Mouse (Mus musculus): ENCODE measurements at regions not wholly inside any gene's neighbourhood (a gene's known extent, or its start where the extent isn't known, plus 50 kb on each side); places are given as distances from the start of the nearest gene placed in this dataset.

GRCm38 (mm10) chr4:142392924-142393323 lies 153.7 kb upstream of the Kazn start:
- Histone ChIP-seq H3K4me3 (replicated peaks in 1 of 3; ENCODE audit: low read depth in 2 of 3, low read length in 2 of 3, poor library complexity in 1 of 3) (no peak overlapping the region), H3K27ac (ENCODE audit: insufficient read depth, low read depth) (no peak overlapping the region), H3K36me3 (replicated peaks in 1 of 2; ENCODE audit: control insufficient read depth in 1 of 2, insufficient read depth in 1 of 2, low read length in 1 of 2) (no peaks in the 10 kb centered on the region), H3K4me1 (ENCODE audit: control insufficient read depth in 1 of 2, insufficient read depth in 2 of 2) (no peaks in the 10 kb centered on the region), H3K79me2 (replicated peaks; ENCODE audit: control insufficient read depth, extremely low read depth, insufficient read depth, poor library complexity, severe bottlenecking) (no peaks in the 10 kb centered on the region), H3K4me2 (ENCODE audit: insufficient read depth, low read depth, poor library complexity, severe bottlenecking) (no peak overlapping the region), H3K9ac (ENCODE audit: insufficient read depth, low read depth) (no peak overlapping the region), H3K27me3 (replicated peaks) (no peaks in the 10 kb centered on the region), H3K9me3 (replicated peaks; ENCODE audit: low read length) (peaks cover 84% of the 10 kb centered on the region)
- in situ Hi-C loops (cut with MboI; ENCODE audit: low pct_ligation_motif_present, low pct_unique_long_range_greater_than_20kb, low sequenced_read_pairs) (no loop called here), dilution Hi-C loops (cut with MboI; ENCODE audit: extremely low pct_ligation_motif_present, extremely low pct_unique_long_range_greater_than_20kb, low sequenced_read_pairs) (no loop called here)
- no peak for DNase-seq (ENCODE audit: extremely low read depth)
- peak in 1 of 2 experiments; percentile 21; a peak in 1 of 4 replicates for TF ChIP-seq CTCF (conservative IDR thresholded peaks at IDR 0.05 in 1 of 2, IDR thresholded peaks at IDR 0.05 in 1 of 2; ENCODE audit: low read depth in 2 of 2, low read length in 2 of 2)
- TF ChIP-seq BHLHE40 (IDR thresholded peaks at IDR 0.05; ENCODE audit: low read depth, low read length), result no peak

GRCm38 (mm10) chr4:142390531-142391195 lies 151.5 kb upstream of the Kazn start:
- no peaks in the 10 kb centered on the region for H3K79me2 ChIP-seq (replicated peaks; ENCODE audit: control insufficient read depth, extremely low read depth, insufficient read depth, poor library complexity, severe bottlenecking)
- in situ Hi-C loops (cut with MboI; ENCODE audit: low pct_ligation_motif_present, low pct_unique_long_range_greater_than_20kb, low sequenced_read_pairs) (no loop called here), dilution Hi-C loops (cut with MboI; ENCODE audit: extremely low pct_ligation_motif_present, extremely low pct_unique_long_range_greater_than_20kb, low sequenced_read_pairs) (no loop called here)
- H3K27me3 ChIP-seq (replicated peaks), result no peaks in the 10 kb centered on the region
- H3K9ac ChIP-seq (ENCODE audit: insufficient read depth, low read depth), result no peak overlapping the region
- peaks cover 91% of the 10 kb centered on the region for H3K9me3 ChIP-seq (replicated peaks; ENCODE audit: low read length)
- no peaks in the 10 kb centered on the region for H3K36me3 ChIP-seq (replicated peaks in 1 of 2; ENCODE audit: control insufficient read depth in 1 of 2, insufficient read depth in 1 of 2, low read length in 1 of 2)
- no peaks in the 10 kb centered on the region for H3K4me1 ChIP-seq (ENCODE audit: control insufficient read depth in 1 of 2, insufficient read depth in 2 of 2)
- no peak for DNase-seq (ENCODE audit: extremely low read depth)
- H3K4me3 ChIP-seq (replicated peaks in 1 of 3; ENCODE audit: low read depth in 2 of 3, low read length in 2 of 3, poor library complexity in 1 of 3), result no peak overlapping the region
- no peak overlapping the region for H3K27ac ChIP-seq (ENCODE audit: insufficient read depth, low read depth)
- TF ChIP-seq TCF12 (IDR thresholded peaks at IDR 0.05; ENCODE audit: low read depth, low read length) (no peak), RAD21 (IDR thresholded peaks at IDR 0.05; ENCODE audit: low read depth, low read length) (no peak), CTCF (conservative IDR thresholded peaks at IDR 0.05 in 1 of 2, IDR thresholded peaks at IDR 0.05 in 1 of 2; ENCODE audit: low read depth in 2 of 2, low read length in 2 of 2) (no peak), EP300 (IDR thresholded peaks at IDR 0.05; ENCODE audit: low read length) (no peak), CHD1 (IDR thresholded peaks at IDR 0.05; ENCODE audit: low read depth, low read length) (no peak), BHLHE40 (IDR thresholded peaks at IDR 0.05; ENCODE audit: low read depth, low read length) (no peak), ZNF384 (IDR thresholded peaks at IDR 0.05; ENCODE audit: low read depth, low read length) (no peak), TBP (conservative IDR thresholded peaks at IDR 0.05; ENCODE audit: low read depth, low read length) (no peak), ELF1 (IDR thresholded peaks at IDR 0.05; ENCODE audit: low read depth, low read length) (no peak), JUND (conservative IDR thresholded peaks at IDR 0.05; ENCODE audit: low read depth, low read length) (no peak), ETS1 (conservative IDR thresholded peaks at IDR 0.05; ENCODE audit: low read depth, low read length) (no peak), HCFC1 (IDR thresholded peaks at IDR 0.05; ENCODE audit: low read depth, low read length) (no peak)
- H3K4me2 ChIP-seq (ENCODE audit: insufficient read depth, low read depth, poor library complexity, severe bottlenecking), result no peak overlapping the region

GRCm38 (mm10) chr4:142388476-142388875 lies 149.3 kb upstream of the Kazn start:
- Histone ChIP-seq H3K4me1 (ENCODE audit: control insufficient read depth in 1 of 2, insufficient read depth in 2 of 2) (no peaks in the 10 kb centered on the region), H3K79me2 (replicated peaks; ENCODE audit: control insufficient read depth, extremely low read depth, insufficient read depth, poor library complexity, severe bottlenecking) (no peaks in the 10 kb centered on the region), H3K4me3 (replicated peaks in 1 of 3; ENCODE audit: low read depth in 2 of 3, low read length in 2 of 3, poor library complexity in 1 of 3) (no peak overlapping the region), H3K36me3 (replicated peaks in 1 of 2; ENCODE audit: control insufficient read depth in 1 of 2, insufficient read depth in 1 of 2, low read length in 1 of 2) (no peaks in the 10 kb centered on the region), H3K27ac (ENCODE audit: insufficient read depth, low read depth) (no peak overlapping the region), H3K9ac (ENCODE audit: insufficient read depth, low read depth) (no peak overlapping the region), H3K27me3 (replicated peaks) (no peaks in the 10 kb centered on the region), H3K9me3 (replicated peaks; ENCODE audit: low read length) (peaks cover 90% of the 10 kb centered on the region), H3K4me2 (ENCODE audit: insufficient read depth, low read depth, poor library complexity, severe bottlenecking) (no peak overlapping the region)
- dilution Hi-C loops (cut with MboI; ENCODE audit: extremely low pct_ligation_motif_present, extremely low pct_unique_long_range_greater_than_20kb, low sequenced_read_pairs) (no loop called here), in situ Hi-C loops (cut with MboI; ENCODE audit: low pct_ligation_motif_present, low pct_unique_long_range_greater_than_20kb, low sequenced_read_pairs) (no loop called here)
- TF ChIP-seq MYC (IDR thresholded peaks at IDR 0.05; ENCODE audit: low read depth, low read length) (no peak), EP300 (IDR thresholded peaks at IDR 0.05; ENCODE audit: low read length) (no peak), ZNF384 (IDR thresholded peaks at IDR 0.05; ENCODE audit: low read depth, low read length) (no peak), E2F4 (IDR thresholded peaks at IDR 0.05; ENCODE audit: insufficient replicate concordance, low read depth, low read length) (no peak), CHD1 (IDR thresholded peaks at IDR 0.05; ENCODE audit: low read depth, low read length) (no peak), ZMIZ1 (IDR thresholded peaks at IDR 0.05; ENCODE audit: low read depth, low read length) (no peak), RAD21 (IDR thresholded peaks at IDR 0.05; ENCODE audit: low read depth, low read length) (no peak), NELFE (IDR thresholded peaks at IDR 0.05; ENCODE audit: low read depth, low read length) (no peak), POLR2AphosphoS2 (IDR thresholded peaks at IDR 0.05; ENCODE audit: low read depth, low read length) (no peak), USF2 (conservative IDR thresholded peaks at IDR 0.05; ENCODE audit: low read depth, low read length) (no peak), KAT2A (IDR thresholded peaks at IDR 0.05; ENCODE audit: insufficient replicate concordance, low read length) (no peak), NRF1 (IDR thresholded peaks at IDR 0.05; ENCODE audit: low read depth, low read length) (no peak), MXI1 (IDR thresholded peaks at IDR 0.05; ENCODE audit: low read depth, low read length) (no peak), HCFC1 (IDR thresholded peaks at IDR 0.05; ENCODE audit: low read depth, low read length) (no peak), PAX5 (IDR thresholded peaks at IDR 0.05; ENCODE audit: low read length) (no peak)
- no peak for DNase-seq (ENCODE audit: extremely low read depth)

All from CH12.LX (cell line).